Mouse (Mus musculus) hematopoietic stem cell, adult 5-6 weeks (primary cell): ENCODE data around the gene Mpo. TPM values are rescaled to one million over a fixed set of nuclear protein-coding genes. Genes with fewer than 3 reads are reported as not detected.
A peak's percentile ranks its signal among the peaks of the same experiment; 100 is the strongest.

Experiments
- ATAC-seq, 2 experiments: fragments of 125-278 bp in 1 of 2; replicated peaks in 1 of 2; 2 replicates each; pipeline ENCODE4 v1.8.0; 2016 to 2017; ENCODE audit warnings: inconsistent platforms in 2 of 2, mild to moderate bottlenecking in 2 of 2, moderate number of reproducible peaks in 2 of 2, low read depth in 1 of 2, moderate TSS enrichment in 1 of 2; ENCODE audit not compliant: low FRiP score in 2 of 2, poor library complexity in 2 of 2, severe bottlenecking in 2 of 2, insufficient read depth in 1 of 2, low TSS enrichment in 1 of 2
- total RNA-seq: library from RNA; stranded (forward); fragments of 172-1452, 232-1000 nt; gene quantifications from 2 replicates; pipeline ENCODE4 v1.2.3, GENCODE M21; 2017

Mpo gene
- total RNA-seq, 1 experiment from 2014 or later: 288 TPM

- no peak for ATAC-seq
Observed at GRCm38 (mm10) chr11:87841436-87841835, 48.1 kb downstream of the Mpo start.

GRCm38 (mm10) chr11:87846968-87847600, 53.7 kb downstream of the Mpo start:
- ATAC-seq: no peak

- no peak for ATAC-seq
Observed at GRCm38 (mm10) chr11:87847884-87848283, 54.5 kb downstream of the Mpo start.

GRCm38 (mm10) chr11:87852690-87853596, 59.6 kb downstream of the Mpo start, which contains the start of gene Mks1:
TSS of gene Mks1 (plus strand) at chr11:87853215.
- peak; percentile 91 to 98 for ATAC-seq

- no peak for ATAC-seq
Observed at GRCm38 (mm10) chr11:87853597-87853954, 60.2 kb downstream of the Mpo start.

Other genes starting within 250 kb of the Mpo start
- not detected in 2 replicates for gene Gm11492, start 226.9 kb upstream of the Mpo start, total RNA-seq
- gene Sept4, start 224.7 kb upstream of the Mpo start, total RNA-seq: 7.6 and 12.0 TPM in 2 replicates
- 19.4 and 21.1 TPM in 2 replicates for gene Mtmr4, start 201.4 kb upstream of the Mpo start, total RNA-seq
- not detected in 2 replicates for gene Hsf5, start 176.4 kb upstream of the Mpo start, total RNA-seq
- gene Rnf43, start 130.9 kb upstream of the Mpo start, total RNA-seq: 0.69 TPM in 1 of 2 replicates, not detected in the other
- 61.7 and 69.9 TPM in 2 replicates for gene Supt4a, start 56.0 kb upstream of the Mpo start, total RNA-seq
- gene Tspoap1, start 33.0 kb upstream of the Mpo start, total RNA-seq: 6.8 and 7.7 TPM in 2 replicates
- gene Lpo, start 34.7 kb downstream of the Mpo start, total RNA-seq: not detected in 2 replicates
- 4.6 and 7.1 TPM in 2 replicates for gene Mks1, start 59.6 kb downstream of the Mpo start, total RNA-seq
- 11.8 and 20.6 TPM in 2 replicates for gene Epx, start 82.0 kb downstream of the Mpo start, total RNA-seq
- gene Olfr462, start 98.7 kb downstream of the Mpo start, total RNA-seq: not detected in 2 replicates
- not detected in 2 replicates for gene Olfr463, start 103.8 kb downstream of the Mpo start, total RNA-seq
- gene Olfr464, start 127.4 kb downstream of the Mpo start, total RNA-seq: not detected in 2 replicates
- 17.9 and 36.5 TPM in 2 replicates for gene Dynll2, start 194.0 kb downstream of the Mpo start, total RNA-seq